Mouse (Mus musculus): ENCODE data around the gene Tsga10ip.

The Tsga10ip gene

DNA sequence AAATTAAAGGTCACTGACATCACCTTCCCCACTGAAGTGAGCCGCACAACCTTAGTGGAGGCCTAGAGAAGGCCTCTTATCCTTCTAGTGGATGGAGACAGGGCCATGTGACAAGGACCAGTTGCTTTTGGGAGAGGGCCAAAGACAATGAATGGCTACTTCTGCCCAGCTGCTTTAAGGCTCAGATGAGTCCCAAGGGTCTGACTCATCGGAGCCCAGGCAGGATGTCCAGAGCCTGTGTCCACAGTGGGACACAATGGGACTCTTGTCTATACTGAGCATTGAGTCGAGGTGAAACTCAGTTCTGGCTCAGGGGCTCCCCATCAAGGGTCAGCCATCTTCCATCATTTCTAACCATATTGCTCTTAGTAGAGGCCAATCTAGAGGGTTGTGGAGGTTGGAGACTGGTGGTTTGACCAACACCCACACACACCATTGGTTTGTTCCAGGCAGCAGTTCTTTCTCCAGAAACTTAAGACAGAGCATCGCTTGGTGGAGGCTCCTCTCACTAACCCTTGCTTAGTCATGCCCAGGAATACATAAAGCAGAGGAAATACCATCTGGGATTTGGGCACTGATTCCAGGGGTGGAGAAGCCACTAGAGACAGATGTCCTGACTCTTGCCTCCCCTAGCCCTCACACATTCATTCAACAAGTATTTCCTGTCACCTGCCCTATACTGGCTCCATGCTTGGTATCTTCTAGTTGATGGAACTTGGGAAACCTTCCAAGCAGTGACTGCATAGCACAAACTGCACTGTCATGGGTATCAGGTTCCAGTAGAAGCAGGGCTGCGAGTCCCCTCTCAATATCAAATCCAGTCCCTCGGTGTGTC lies 56.8 kb downstream of the Tsga10ip start:
- in situ Hi-C loops (cut with MboI, MseI) = no loop called here

DNA sequence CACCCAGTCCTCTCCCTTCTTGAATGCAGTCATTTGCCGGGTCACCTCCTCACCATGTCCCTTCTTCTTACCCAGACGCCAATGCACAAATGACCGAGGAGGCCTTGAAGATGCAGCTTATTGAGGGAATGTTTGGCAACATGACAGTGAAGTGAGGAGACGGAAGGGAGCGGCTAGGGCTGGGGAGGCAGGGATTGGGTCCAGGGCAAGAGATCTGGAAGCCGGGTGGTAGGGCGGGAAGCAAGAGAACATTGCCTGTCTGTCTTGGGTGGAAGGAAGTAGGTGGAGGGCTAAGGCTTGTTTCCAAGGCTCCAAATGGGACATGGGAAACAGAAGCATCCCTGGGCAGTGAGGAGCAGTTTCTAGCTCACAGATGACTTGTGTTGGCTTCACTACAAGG lies 61.0 kb downstream of the Tsga10ip start:
- in situ Hi-C loops (cut with MboI, MseI) = no loop called here

Measured in T-helper 2 cell (primary cell).